Mouse (Mus musculus) spleen, postnatal 36 days (tissue): ENCODE data around the gene Ccdc57.

Source experiments
- DNase-seq, 2 experiments: peaks; one replicate each; pipeline ENCODE4 v3.0.0; 2022; ENCODE audit warnings: low spot score in 2 of 2, mixed read lengths in 1 of 2

Gene Ccdc57

DNA sequence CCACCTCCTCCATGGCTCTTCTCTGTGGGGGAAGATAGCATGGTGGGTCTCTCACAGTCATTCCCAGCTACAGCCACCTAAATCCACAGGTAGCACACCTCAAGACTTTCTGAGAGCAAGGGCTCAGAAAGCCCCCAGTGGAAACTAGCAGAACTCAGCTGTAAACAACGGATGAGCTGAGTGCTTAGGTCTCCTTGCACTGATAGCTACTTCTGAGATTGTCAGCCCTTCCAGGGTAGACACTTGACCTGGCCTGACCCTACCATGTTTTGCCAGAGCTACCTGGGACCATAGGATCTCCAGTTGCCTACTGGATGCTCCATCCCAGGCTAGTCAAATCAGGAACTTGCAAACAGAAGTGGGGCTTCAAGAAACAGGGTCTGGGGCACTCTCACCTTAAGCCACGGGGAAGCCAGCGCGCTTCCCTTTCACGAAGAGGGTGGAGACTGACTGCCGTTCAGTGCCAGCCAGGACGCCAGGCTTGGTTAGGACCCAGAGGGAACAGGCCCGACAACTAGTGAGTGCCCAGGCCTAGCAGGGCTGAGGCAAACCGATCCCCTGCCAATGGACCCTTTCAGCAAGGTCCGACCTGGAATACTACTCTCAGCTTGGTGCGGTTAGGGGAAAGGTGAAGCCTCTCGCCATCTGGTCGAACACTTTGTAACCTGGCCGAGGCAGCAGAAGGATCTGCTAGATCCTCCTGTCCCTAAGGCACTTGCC lies 109.7 kb downstream of the Ccdc57 start:
- DNase-seq, result no peak

GRCm38 (mm10) chr11:120822321-120822720 lies 110.4 kb downstream of the Ccdc57 start:
- DNase-seq, result no peak

DNA sequence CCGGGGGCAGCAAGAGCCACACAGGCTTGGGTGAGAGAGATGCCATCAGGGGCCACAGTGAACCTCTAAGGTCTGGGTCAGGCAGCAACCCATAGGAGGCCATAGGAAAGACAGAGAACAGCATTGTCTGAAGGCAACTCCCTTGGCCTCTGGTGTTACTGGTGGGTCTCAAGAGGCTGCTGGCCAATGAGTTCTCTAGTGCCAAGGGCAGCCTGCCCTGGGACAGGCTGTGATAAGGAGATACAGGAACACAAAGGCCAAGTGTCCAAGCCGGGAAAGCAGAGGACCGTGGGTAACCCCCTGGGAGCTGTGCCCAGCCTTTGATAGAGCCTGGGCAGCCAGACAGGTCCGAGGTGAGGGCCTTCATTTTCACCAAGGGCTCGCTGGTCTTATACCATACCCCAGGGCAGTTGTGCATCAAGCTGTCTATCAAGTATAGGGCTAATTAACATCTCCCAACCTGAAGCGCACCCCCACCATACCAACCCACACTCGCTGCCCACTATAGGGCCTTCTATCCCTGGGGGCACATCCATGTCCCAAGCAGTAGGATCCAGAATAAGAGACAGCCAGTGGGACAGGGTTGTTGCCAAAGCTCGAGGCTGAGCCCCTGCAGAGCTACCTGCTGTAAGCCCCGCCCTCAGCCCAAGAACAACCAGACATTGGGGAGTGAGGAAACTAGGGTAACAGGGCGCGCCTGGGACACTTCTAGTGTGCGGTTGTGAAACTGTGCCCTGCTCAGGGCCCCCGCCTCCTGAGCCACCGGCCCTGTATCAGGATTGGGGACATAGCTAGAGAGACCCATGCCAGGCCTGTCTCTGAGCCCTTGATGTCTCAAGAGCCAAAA lies 111.4 kb downstream of the Ccdc57 start:
- no peak for DNase-seq

DNA sequence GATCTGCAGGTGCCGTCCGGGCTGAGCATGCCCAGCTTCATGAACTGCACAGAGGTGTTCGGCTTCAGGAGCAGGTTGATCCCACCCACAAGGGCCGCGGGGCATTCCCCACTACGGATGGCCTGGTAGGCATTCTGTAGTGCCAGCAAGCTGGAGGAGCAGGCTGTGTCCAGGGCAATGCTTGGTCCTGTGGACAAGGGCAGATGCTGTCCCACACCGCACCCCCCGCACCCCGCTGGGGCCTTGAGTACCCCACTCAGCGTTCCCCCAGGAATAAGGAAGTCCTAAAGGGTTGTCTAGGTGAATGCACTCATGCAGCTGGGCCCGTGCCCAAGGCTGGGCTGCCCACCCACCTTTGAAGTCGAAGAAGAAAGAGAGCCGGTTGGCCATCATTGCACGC lies 112.1 kb downstream of the Ccdc57 start:
- DNase-seq, result no peak

- no peak for DNase-seq
These were observed 113.1 kb downstream of the Ccdc57 start for GRCm38 (mm10) chr11:120819556-120819955.

DNA sequence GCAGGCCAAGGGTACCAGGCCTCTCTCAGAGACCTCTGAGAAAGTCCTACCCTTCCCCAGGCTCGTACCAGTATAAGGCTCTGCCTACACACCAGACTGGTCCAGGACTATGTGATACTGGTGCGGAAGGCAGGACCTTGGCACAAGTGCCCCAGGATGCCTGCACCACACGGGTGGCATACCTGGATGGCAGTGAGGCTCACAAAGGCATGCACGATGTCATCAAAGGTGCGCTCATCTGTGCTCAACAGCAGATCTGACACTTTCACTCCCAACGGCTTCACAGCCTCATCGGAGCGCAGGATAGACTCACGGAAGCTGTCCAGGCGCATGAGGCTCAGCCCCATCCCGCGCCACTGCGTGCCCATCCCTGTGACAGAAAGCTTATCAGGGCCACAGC lies 114.4 kb downstream of the Ccdc57 start:
- DNase-seq, result no peak

GRCm38 (mm10) chr11:120817358-120817757 lies 115.3 kb downstream of the Ccdc57 start:
- no peak for DNase-seq

- DNase-seq, result no peak
These were observed 120.6 kb downstream of the Ccdc57 start for GRCm38 (mm10) chr11:120812068-120812467.

DNA sequence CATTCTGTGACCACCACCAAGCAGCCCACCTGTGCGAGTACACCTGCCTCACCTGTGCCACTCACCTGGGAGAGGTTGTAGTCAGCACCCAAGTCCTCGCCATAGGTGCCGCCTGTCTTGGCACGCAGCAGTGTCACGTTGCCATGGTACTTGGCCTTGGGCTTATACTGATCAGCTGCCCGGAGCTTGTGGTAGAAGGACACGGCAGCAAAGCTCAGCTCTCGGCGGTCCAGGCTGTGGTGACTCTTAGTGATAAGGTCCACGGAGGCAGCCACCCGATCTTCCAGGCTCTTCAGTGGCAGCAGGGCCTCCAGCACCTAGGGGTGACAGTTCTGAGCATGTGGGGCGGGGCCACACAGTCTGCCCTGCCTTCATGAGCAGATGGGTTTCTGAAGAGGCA lies 124.7 kb downstream of the Ccdc57 start:
- DNase-seq, result no peak

GRCm38 (mm10) chr11:120805375-120806298 lies 127.0 kb downstream of the Ccdc57 start:
- no peak for DNase-seq

- DNase-seq, result no peak
These were observed 127.9 kb downstream of the Ccdc57 start for GRCm38 (mm10) chr11:120804769-120805168.

DNA sequence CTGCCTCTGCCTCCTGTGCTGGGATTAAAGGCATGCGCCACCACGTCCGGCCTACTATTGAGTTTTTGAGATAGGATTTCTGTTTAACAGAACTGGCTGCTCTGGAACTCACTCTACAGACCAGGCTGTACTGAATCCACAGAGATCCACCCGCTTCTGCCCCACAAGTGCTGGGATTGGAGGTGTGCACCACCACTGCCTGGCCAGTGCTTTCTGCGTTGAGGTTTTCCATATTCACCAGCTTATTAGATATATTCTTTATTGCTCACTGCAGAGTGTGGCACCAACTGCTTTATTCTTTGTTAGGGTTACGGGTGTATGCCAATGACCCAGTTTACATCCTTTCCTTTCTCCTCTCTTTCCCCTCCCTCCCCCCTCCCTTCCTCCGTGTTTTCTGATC lies 128.4 kb downstream of the Ccdc57 start:
- no peak for DNase-seq

- peak; percentile 70 to 71 for DNase-seq
These were observed 132.4 kb downstream of the Ccdc57 start for GRCm38 (mm10) chr11:120800061-120800904.

GRCm38 (mm10) chr11:120799316-120799890 lies 133.3 kb downstream of the Ccdc57 start:
- DNase-seq, result no peak

DNA sequence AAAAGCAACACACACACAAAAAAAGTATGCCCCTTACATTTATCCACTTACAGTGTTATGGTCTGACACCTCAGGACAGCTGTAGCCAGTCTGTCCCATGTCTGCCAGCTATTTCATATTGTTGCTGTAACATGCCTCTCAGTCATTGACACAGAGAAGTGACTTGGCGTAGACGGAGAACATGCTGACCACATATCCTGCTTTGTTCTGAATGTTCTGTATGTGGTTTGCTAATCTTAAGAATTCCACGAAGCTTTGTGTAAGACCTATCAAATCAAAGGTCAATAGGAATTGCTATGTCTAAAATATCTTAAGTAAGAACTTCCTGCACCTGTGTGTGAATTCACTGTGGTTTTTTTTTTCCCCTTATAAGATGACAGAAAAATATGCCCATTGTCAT lies 134.4 kb downstream of the Ccdc57 start:
- DNase-seq, result no peak

DNA sequence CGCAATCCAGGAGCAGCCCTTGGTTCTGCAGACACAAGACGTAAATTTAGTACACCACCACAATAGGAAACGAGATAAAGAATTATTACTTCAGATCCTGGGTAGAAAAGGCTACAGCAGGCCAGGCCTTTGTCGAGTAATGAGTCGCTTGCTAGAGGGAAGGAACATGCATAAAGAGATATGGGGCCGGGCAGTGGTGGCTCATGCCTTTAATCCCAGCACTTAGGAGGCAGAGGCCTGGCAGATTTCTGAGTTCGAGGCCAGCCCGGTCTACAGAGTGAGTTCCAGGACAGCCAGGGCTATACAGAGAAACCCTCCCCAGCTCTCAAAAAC lies 136.1 kb downstream of the Ccdc57 start:
- DNase-seq, result no peak

- DNase-seq, result peak; percentile 92 to 94
These were observed 136.7 kb downstream of the Ccdc57 start, which contains the start of gene Dus1l for GRCm38 (mm10) chr11:120795756-120796613. TSS of gene Dus1l (minus strand) at chr11:120796403.

- DNase-seq, result no peak
These were observed 140.0 kb downstream of the Ccdc57 start for GRCm38 (mm10) chr11:120792652-120793051.

DNA sequence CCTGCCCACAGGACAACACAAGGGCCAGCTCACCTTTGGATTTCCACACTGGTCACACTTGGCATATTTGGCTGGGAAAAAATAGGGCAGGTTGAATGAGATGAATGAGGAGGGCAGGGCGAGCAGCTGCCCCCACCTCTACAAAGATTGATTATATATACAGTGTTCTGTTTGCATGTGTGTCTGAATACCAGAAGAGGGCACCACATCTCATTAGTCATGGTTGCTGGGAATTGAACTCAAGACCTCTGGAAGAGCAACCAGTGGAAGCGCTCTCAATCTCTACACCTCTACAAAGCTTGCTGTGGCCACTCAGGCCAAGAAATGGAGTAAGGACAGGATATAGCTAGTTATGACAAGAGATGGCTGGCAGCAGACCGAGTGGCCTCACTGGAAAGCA lies 142.9 kb downstream of the Ccdc57 start:
- DNase-seq, result no peak

DNA sequence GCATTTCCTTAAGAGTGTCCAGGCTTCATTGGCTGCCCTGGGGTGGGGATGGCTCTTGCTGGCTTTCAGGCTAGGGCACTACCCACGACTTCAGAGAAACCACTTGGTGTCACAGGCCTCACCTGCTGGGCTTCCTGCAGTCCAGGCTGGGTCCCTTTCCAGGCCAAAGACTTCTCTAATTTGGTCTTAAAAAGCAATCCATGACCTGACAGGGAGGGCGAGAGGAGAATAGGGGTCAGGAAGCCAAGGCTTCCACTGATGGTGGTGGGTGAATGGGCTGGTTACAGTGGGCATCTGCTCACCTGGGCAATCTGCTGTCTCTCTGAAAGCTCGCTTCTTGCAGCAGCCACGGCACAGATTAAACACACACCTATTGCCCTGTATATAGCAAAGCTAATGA lies 143.3 kb downstream of the Ccdc57 start:
- no peak for DNase-seq
